21 mouse cellular contexts compared by ENCODE assay signal in the genomic region with DNA sequence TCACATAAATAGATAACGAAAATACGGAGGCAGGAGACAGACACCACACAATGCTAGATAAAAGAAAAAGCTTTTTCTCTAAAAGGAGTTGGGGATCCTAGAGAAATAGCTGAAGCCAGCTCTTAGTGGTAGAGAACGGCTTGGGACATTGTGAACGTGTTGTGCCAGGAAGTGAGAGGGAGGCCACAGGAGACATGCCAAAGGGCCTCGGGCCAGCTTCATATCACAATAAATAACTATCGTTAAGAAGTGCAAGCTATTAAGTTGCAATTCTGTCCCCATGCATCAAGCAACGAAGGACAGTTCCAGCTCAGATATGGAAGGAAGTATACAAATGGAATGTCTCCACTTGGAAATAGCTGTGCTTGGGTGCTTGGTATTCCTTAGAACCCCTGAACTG. TPM values are rescaled to one million over a fixed set of nuclear protein-coding genes. Genes with fewer than 3 reads are reported as not detected.
DNase-seq lines count a peak whose midpoint lies in the region; ATAC-seq and TF ChIP-seq lines count a peak whose summit lies in the region.
"Had no signal": no experiment of that assay in that cellular context is flagged by ENCODE, and none has a peak within 500 bp of the region (broad histone marks: within the 10 kb centered on the region; RNA-seq: fewer than 3 reads in every experiment).

No protein-coding gene starts in this region.

- H3K4me3 ChIP-seq in lung, embryonic 14.5 days (ENCODE audit: low read depth, low read length) = no peak overlapping the region
- H3K4me3 ChIP-seq in lung, adult 2 months (replicated peaks; ENCODE audit: extremely low read depth, low read depth, low read length) = no peak overlapping the region
- H3K4me3 ChIP-seq in neural tube, embryonic 15.5 days (replicated peaks) = no peak overlapping the region
- no peak overlapping the region for H3K4me3 ChIP-seq in liver, embryonic 11.5 days (ENCODE audit: low read depth, low read length)
- H3K4me3 ChIP-seq: embryonic facial prominence, embryonic 10.5 days; erythroblast, embryonic 14.5 days; forebrain, embryonic 15.5 days; heart, embryonic 10.5 days; midbrain, embryonic 12.5 days had no signal

- no peaks in the 10 kb centered on the region for H3K4me1 ChIP-seq in lung, embryonic 14.5 days (ENCODE audit: insufficient read depth)
- H3K4me1 ChIP-seq in lung, adult 2 months (ENCODE audit: control insufficient read depth, insufficient read depth, low read length) = no peaks in the 10 kb centered on the region
- no peaks in the 10 kb centered on the region for H3K4me1 ChIP-seq in neural tube, embryonic 15.5 days
- H3K4me1 ChIP-seq in liver, embryonic 11.5 days (replicated peaks; ENCODE audit: control insufficient read depth, insufficient read depth, low read length) = no peaks in the 10 kb centered on the region
- H3K4me1 ChIP-seq: embryonic facial prominence, embryonic 10.5 days; forebrain, embryonic 15.5 days; heart, embryonic 10.5 days; midbrain, embryonic 12.5 days had no signal

- TF ChIP-seq POLR2A in lung, adult 2 months (IDR thresholded peaks at IDR 0.05; ENCODE audit: borderline replicate concordance, extremely low read depth, low read depth, low read length) = no peak

- DNase-seq in adrenal gland, postnatal 25 days = peak; percentile 28
- no peak for DNase-seq in adrenal gland, adult (ENCODE audit: inconsistent age in 2 of 2, low spot score in 1 of 2)
- DNase-seq in lung, embryonic 14.5 days = peak; percentile 55
- DNase-seq in lung, adult 2 months = no peak
- DNase-seq in kidney, postnatal 36 days = peak; percentile 39 to 43
- peak; percentile 76 for DNase-seq in testis, postnatal 10 days (ENCODE audit: low spot score)
- no peak for DNase-seq in liver, embryonic 11.5 days (ENCODE audit: low spot score)
- DNase-seq: cerebellum, postnatal 14 days; gastrocnemius, postnatal 10 days; heart, postnatal 36 days; liver; right cerebral cortex, postnatal 25 days; thymus, adult 2 months had no signal

- H3K9ac ChIP-seq in lung, embryonic 14.5 days = no peak overlapping the region
- no peak overlapping the region for H3K9ac ChIP-seq in neural tube, embryonic 15.5 days (replicated peaks)
- no peak overlapping the region for H3K9ac ChIP-seq in liver, embryonic 11.5 days (ENCODE audit: low read depth, low read length)
- H3K9ac ChIP-seq: forebrain, embryonic 15.5 days; midbrain, embryonic 12.5 days had no signal

- H3K27me3 ChIP-seq in lung, embryonic 14.5 days (ENCODE audit: insufficient read depth, low read length) = no peaks in the 10 kb centered on the region
- no peaks in the 10 kb centered on the region for H3K27me3 ChIP-seq in neural tube, embryonic 15.5 days (replicated peaks)
- no peaks in the 10 kb centered on the region for H3K27me3 ChIP-seq in liver, embryonic 11.5 days (replicated peaks; ENCODE audit: control insufficient read depth, insufficient read depth, low read length)
- H3K27me3 ChIP-seq: forebrain, embryonic 15.5 days; midbrain, embryonic 12.5 days had no signal

- TF ChIP-seq CTCF in lung, embryonic 14.5 days (IDR thresholded peaks at IDR 0.05; ENCODE audit: low read depth) = no peak
- TF ChIP-seq CTCF in lung, adult 2 months (IDR thresholded peaks at IDR 0.05; ENCODE audit: insufficient read depth, low read length) = no peak

- H3K27ac ChIP-seq in lung, embryonic 14.5 days (ENCODE audit: low read depth) = no peak overlapping the region
- no peak overlapping the region for H3K27ac ChIP-seq in neural tube, embryonic 15.5 days (replicated peaks)
- H3K27ac ChIP-seq in liver, embryonic 11.5 days (ENCODE audit: low read depth, low read length) = no peak overlapping the region
- H3K27ac ChIP-seq: embryonic facial prominence, embryonic 10.5 days; forebrain, embryonic 15.5 days; heart, embryonic 10.5 days; macrophage; midbrain, embryonic 12.5 days had no signal

- no peak for ATAC-seq in lung, embryonic 14.5 days (ENCODE audit: insufficient read depth)
- ATAC-seq in neural tube, embryonic 15.5 days (ENCODE audit: low FRiP score) = no peak
- ATAC-seq in liver, embryonic 11.5 days (replicated peaks; ENCODE audit: low FRiP score) = no peak
- ATAC-seq: forebrain, embryonic 15.5 days; hindbrain, embryonic 16.5 days had no signal

- WGBS in lung, embryonic 14.5 days = 64% methylated on average over 7 of the region's 7 CpGs
- 55% methylated on average over 7 of the region's 7 CpGs for WGBS in lung, adult 2 months
- WGBS in neural tube, embryonic 15.5 days = 88% methylated on average over 7 of the region's 7 CpGs
- 86% methylated on average over 7 of the region's 7 CpGs for WGBS in liver, embryonic 11.5 days

- H3K9me3 ChIP-seq in lung, embryonic 14.5 days (ENCODE audit: low read depth, low read length) = no peaks in the 10 kb centered on the region
- H3K9me3 ChIP-seq in neural tube, embryonic 15.5 days (replicated peaks) = no peaks in the 10 kb centered on the region
- H3K9me3 ChIP-seq in liver, embryonic 11.5 days (ENCODE audit: control insufficient read depth, low read length) = no peaks in the 10 kb centered on the region
- H3K9me3 ChIP-seq: embryonic facial prominence, embryonic 10.5 days; forebrain, embryonic 15.5 days; heart, embryonic 10.5 days; midbrain, embryonic 12.5 days had no signal

- H3K36me3 ChIP-seq in lung, embryonic 14.5 days (ENCODE audit: insufficient read depth) = peaks cover 24% of the 10 kb centered on the region
- H3K36me3 ChIP-seq in neural tube, embryonic 15.5 days = peaks cover 28% of the 10 kb centered on the region
- H3K36me3 ChIP-seq in liver, embryonic 11.5 days (ENCODE audit: control insufficient read depth, insufficient read depth, low read length) = peaks cover 5% of the 10 kb centered on the region

- H3K4me2 ChIP-seq in lung, embryonic 14.5 days = no peak overlapping the region
- no peak overlapping the region for H3K4me2 ChIP-seq in neural tube, embryonic 15.5 days
- H3K4me2 ChIP-seq in liver, embryonic 11.5 days = no peak overlapping the region
- H3K4me2 ChIP-seq: forebrain, embryonic 15.5 days; midbrain, embryonic 12.5 days had no signal

RNA-seq across cellular contexts. Expression of gene Cops8, which starts 14.5 kb away (rescaled TPM):
- total RNA-seq in adrenal gland, postnatal 25 days (2021) = 71.7 and 74.6 TPM in 2 replicates
- polyA plus RNA-seq in lung, embryonic 14.5 days (2014; fragmentation: Nextera tagmentation; extraction: Ambion mirVana) = 157 and 163 TPM in 2 replicates
- polyA plus RNA-seq in lung, adult 2 months (2012; rRNA removed) = 39.8 and 58.0 TPM in 2 replicates
- polyA plus RNA-seq in neural tube, embryonic 15.5 days (2015; fragmentation: Nextera tagmentation; extraction: Ambion mirVana) = 163 and 171 TPM in 2 replicates
- 126 and 136 TPM in 2 replicates for polyA plus RNA-seq in liver, embryonic 11.5 days (2014; fragmentation: Nextera tagmentation; extraction: Ambion mirVana)

Comparison
In these comparisons a context has a peak if more than half of its experiments do, and no peak if none do; other contexts are left out.
1. DNase-seq: peak in adrenal gland, postnatal 25 days (single experiment), lung, embryonic 14.5 days (single experiment), kidney, postnatal 36 days (2 of 2) and testis, postnatal 10 days (single experiment); none in adrenal gland, adult (0 of 2), lung, adult 2 months (single experiment) and liver, embryonic 11.5 days (single experiment).